Mouse (Mus musculus) kidney, adult 2 months (tissue): Measurements from ENCODE around the gene Tacc3. TPM values are rescaled to one million over a fixed set of nuclear protein-coding genes. Genes with fewer than 3 reads are reported as not detected.

Experiments
- DNase-seq: peaks from one replicate; pipeline ENCODE4 v3.0.0; 2021
- H3K27ac ChIP-seq: fragments of 200-500 bp; 2 replicates; pipeline ENCODE4 v1.5.1; 2012; ENCODE audit warnings: low read depth, low read length, control low read depth, inconsistent platforms; ENCODE audit not compliant: insufficient read depth
- H3K27me3 ChIP-seq: fragments of 200-500 bp; replicated peaks from 2 replicates; pipeline ENCODE4 v1.6.1; 2012; ENCODE audit warnings: mild to moderate bottlenecking, moderate library complexity, low read length, inconsistent platforms; ENCODE audit not compliant: control insufficient read depth, insufficient read depth
- H3K36me3 ChIP-seq: fragments of 200-500 bp; 2 replicates; pipeline ENCODE4 v1.6.1; 2012; ENCODE audit warnings: mild to moderate bottlenecking, moderate library complexity, low read length, inconsistent platforms; ENCODE audit not compliant: control insufficient read depth, insufficient read depth
- H3K4me1 ChIP-seq: fragments of 200-500 bp; 2 replicates; pipeline ENCODE4 v1.6.1; 2011; ENCODE audit warnings: low read length; ENCODE audit not compliant: control insufficient read depth, insufficient read depth
- H3K4me3 ChIP-seq: fragments of 200-500 bp; 2 replicates; pipeline ENCODE4 v1.5.1; 2011; ENCODE audit warnings: mild to moderate bottlenecking, low read depth, low read length, control low read depth; ENCODE audit not compliant: insufficient read depth
- CTCF ChIP-seq: fragments of 200-500 bp; conservative IDR thresholded peaks from 2 replicates; pipeline ENCODE4 v1.5.1; 2011; ENCODE audit warnings: low read depth, mild to moderate bottlenecking, control low read depth, low read length, moderate library complexity, mixed read lengths; ENCODE audit not compliant: insufficient read depth, insufficient read length
- POLR2A ChIP-seq: fragments of 200-500 bp; IDR thresholded peaks from one replicate; pipeline ENCODE4 v1.6.1; 2011; ENCODE audit warnings: low read depth, low read length, control low read depth
- WGBS: fragments of 180-500 bp; shearing (Covaris S2); methylation state at CpG from one replicate; pipeline ENCODE4 v1.1.7; 2018; 5-methylcytosine and 5-hydroxymethylcytosine counted together
- polyA plus RNA-seq: library from polyadenylated mRNA; depleted of rRNA; stranded (reverse); fragments of >200 nt; gene quantifications from 2 replicates; pipeline ENCODE4 v1.2.3, GENCODE M21; 2012

Tacc3 gene
- polyA plus RNA-seq, 1 experiment: 2.3 TPM

DNA sequence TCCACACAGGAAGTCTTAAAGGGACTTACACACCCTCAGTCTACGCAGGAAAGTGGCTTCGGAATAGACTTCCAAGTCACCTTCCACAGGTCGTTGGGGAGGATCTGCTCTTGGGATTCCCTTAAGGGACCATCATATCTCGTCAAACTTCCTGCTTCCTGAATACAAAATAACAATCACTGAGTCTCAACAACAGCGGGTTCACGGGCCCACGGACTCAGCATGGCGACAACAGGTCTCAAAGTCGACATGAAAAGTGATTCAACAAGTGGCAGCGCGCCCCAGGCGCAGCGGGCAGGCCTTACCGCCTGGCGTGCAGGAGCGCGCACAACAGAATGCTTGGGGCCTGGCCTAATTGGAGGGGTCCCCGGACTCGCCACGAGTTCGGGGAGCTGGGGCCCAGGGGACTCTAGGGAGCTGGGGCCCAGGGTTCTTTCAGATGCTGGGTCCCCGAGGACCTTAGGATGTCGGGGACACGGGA, 29.1 kb upstream of the Tacc3 start:
- Histone ChIP-seq H3K4me1 (peaks cover 6% of the 10 kb centered on the region; the same call in 1 of the 2 replicates), H3K27me3 (no peaks in the 10 kb centered on the region), H3K27ac (peak overlapping the region; percentile 78), H3K36me3 (no peaks in the 10 kb centered on the region), H3K4me3 (peak overlapping the region; percentile 93)
- WGBS: under 1% methylated on average over 24 of the region's 24 CpGs
- DNase-seq: peak; percentile 60
- TF ChIP-seq POLR2A (no peak), CTCF (no peak)

DNA sequence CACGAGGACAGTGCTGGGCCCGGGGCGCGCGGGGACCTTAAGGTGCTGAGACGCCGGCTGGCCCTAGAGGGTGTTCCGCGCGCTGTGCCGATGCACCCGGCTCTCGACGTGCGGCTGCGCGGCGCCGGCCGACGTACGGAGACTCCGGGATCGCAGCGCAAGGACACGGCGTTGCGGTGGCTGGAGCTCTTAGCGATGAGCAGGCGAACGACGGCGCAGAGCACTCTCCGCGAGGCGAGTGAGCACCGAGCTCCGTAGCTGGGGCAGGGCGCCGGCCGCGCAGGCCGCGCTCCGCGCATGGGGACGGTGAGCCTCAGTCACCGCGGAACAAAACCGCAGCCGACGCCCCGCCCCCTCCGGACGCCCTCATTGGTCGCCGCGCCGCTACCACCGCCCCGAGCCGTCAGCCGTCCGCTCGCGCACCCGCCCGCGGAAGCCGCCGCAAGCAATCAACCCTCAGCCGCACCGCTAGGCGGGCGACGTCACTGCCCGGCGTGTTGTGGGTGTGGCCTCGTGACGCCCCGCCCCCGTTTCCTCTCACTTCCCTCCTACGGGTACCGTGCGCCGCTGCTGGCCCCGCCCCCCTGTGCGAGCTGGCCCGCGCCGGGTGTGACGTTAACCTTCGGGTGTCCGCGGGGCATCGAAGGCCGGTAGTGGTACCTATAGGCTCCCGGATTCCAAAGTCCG, 28.5 kb upstream of the Tacc3 start, which contains the start of the genes Fam53a and Gm9903:
Gene Fam53a, minus strand, starts transcription at position 335 of the 687 bp plus-strand sequence.
Gene Gm9903, plus strand, starts transcription at position 625 of the 687 bp plus-strand sequence.
- peak within 1 kb of the TSS; percentile 93 for H3K4me3 ChIP-seq
- peaks cover 6% of the 10 kb centered on the region; the same call in 1 of the 2 replicates for H3K4me1 ChIP-seq
- TF ChIP-seq POLR2A (peak; percentile 94), CTCF (peak; percentile 21; the same call in 1 of the 2 replicates)
- peak; percentile 100 for DNase-seq
- no peaks in the 10 kb centered on the region for H3K36me3 ChIP-seq
- WGBS: under 1% methylated on average over 94 of the region's 99 CpGs
- no peaks in the 10 kb centered on the region for H3K27me3 ChIP-seq
- H3K27ac ChIP-seq: peak within 1 kb of the TSS; percentile 78

DNA sequence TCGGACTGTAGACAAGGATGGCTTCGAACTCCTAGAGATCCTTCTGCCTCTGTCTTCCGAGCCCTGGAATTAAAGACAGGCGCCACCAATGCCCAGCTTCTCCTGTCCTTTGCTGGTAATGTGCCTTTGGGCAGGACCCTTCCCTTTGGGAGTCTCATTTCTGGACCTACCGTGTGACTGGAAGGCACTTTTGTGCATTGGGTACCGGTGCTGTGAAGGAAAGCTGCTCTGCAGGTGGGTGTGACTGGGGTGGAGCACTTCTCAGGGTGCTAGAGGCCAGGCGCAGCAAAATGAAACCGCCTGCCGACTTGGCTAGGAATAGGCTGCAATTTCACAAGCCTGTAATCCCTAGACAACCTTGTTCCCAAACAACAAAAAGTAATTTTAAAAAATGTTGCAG, 27.9 kb upstream of the Tacc3 start:
- H3K4me3 ChIP-seq: peak overlapping the region; percentile 51
- peaks cover 6% of the 10 kb centered on the region; the same call in 1 of the 2 replicates for H3K4me1 ChIP-seq
- WGBS: 1% methylated on average over 9 of the region's 9 CpGs
- no peaks in the 10 kb centered on the region for H3K27me3 ChIP-seq
- no peak for TF ChIP-seq CTCF
- TF ChIP-seq POLR2A: no peak
- 0 out of 2 replicates have a peak overlapping the region, but pooled peaks have one; percentile 3 for H3K27ac ChIP-seq
- peak; percentile 52 for DNase-seq
- H3K36me3 ChIP-seq: no peaks in the 10 kb centered on the region

DNA sequence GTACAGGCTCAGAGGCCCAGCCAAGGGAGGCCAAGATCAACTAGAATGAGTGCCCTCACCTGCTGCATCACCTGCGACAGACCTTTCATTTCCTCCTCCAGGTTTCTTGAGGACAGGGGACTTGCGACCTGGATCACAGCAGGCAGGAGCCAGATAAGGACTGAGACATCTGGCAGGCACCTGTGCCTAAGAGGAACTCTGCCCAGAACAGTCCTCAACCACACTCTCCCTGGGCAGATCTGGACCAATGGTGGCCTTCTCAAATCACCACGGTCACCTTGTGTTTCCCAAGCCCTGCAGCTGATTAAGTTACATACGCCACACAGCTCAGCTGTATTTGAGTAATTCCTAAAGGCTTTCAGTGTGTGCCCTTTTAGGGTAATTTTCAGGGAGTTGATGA, 27.3 kb upstream of the Tacc3 start:
- Histone ChIP-seq H3K27me3 (no peaks in the 10 kb centered on the region), H3K4me3 (no peak overlapping the region), H3K4me1 (peaks cover 6% of the 10 kb centered on the region; the same call in 1 of the 2 replicates), H3K27ac (no peak overlapping the region), H3K36me3 (no peaks in the 10 kb centered on the region)
- 64% methylated on average over 4 of the region's 4 CpGs for WGBS
- DNase-seq: no peak
- no peak for TF ChIP-seq CTCF
- no peak for TF ChIP-seq POLR2A

DNA sequence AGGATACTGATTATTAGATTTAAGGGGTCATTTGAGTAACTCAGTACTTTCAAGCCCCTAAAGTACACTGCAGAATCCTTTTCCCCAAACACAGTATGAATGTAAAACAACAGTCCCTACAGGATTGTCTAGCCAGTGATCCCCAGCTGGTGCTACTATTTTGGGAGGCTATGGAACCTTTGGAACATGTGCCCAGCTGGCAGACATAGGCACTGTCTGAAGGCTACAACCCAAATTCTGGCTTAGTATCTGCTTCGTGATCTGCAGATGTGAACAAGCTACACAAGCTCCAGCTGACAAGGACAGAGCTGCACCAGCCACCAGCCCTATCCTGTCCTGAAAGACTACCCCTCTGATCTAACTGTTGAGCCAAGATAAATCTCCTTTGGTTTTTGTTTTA, 25.4 kb upstream of the Tacc3 start:
- no peaks in the 10 kb centered on the region for H3K36me3 ChIP-seq
- no peak for TF ChIP-seq CTCF
- TF ChIP-seq POLR2A: no peak
- H3K27ac ChIP-seq: no peak overlapping the region
- H3K4me1 ChIP-seq: peaks cover 6% of the 10 kb centered on the region; the same call in 1 of the 2 replicates
- no peaks in the 10 kb centered on the region for H3K27me3 ChIP-seq
- WGBS: 71% methylated on average over 1 of the region's 1 CpGs
- H3K4me3 ChIP-seq: no peak overlapping the region
- DNase-seq: no peak

DNA sequence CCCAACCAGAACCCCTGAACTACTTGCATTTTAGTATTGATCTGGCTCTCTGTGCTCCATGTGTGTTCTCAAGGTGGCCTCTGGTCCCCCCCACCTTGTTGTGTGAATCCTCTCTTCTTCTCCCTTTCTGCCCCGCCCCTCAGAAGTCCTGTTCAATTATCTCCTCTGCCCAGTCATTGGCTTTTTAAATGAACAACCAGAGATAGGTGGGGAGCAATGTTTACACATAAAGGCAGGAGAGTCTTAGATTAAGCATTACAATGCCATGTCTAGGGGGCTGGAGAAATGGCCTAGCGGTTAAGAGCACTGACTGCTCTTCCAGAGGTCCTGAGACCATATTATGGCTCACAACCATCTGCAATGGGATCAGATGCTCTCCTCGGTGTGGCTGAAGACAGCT, 22.6 kb upstream of the Tacc3 start:
- H3K4me1 ChIP-seq: no peaks in the 10 kb centered on the region
- H3K27me3 ChIP-seq: no peaks in the 10 kb centered on the region
- no peaks in the 10 kb centered on the region for H3K36me3 ChIP-seq
- no peak overlapping the region for H3K4me3 ChIP-seq
- no peak overlapping the region for H3K27ac ChIP-seq
- TF ChIP-seq POLR2A (no peak), CTCF (no peak)
- 94% methylated on average over 3 of the region's 3 CpGs for WGBS
- DNase-seq: no peak

DNA sequence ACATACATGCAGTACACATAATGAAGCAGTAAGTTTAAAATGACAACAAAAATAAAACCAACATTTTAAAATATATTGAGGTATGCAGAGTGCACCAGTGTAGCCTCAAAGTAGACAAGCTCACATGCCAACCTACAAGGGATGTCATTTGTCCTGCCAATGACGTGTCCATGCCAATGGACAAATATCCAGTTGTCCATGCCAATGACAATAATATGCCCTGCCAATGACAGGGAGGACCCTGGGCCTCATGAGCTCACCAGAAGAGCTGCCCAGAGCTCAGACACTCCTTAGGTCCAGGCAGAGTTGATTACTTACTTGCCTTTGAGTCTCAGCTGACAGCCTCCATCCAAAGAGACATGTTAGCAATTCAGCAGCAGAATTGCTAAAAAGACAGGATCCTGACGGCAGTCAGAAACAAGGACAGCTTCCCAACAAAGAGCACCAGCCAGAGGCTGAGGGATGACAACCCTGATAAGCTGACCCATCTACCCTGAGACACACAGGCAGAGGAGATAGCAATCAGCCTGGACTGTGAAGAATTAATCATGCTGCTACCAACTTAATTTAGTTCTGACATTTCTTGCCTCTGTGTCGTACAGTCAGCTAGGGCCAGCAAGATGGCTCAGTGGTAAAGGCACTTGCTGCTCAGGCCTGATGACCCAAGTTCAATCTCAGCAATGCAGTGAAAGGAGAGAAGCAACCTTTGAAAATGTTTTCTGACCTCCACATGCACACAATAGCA, 20.1 kb upstream of the Tacc3 start:
- no peak for TF ChIP-seq POLR2A
- TF ChIP-seq CTCF: no peak
- Histone ChIP-seq H3K27me3 (no peaks in the 10 kb centered on the region), H3K4me3 (no peak overlapping the region), H3K4me1 (no peaks in the 10 kb centered on the region), H3K36me3 (peaks cover 5% of the 10 kb centered on the region), H3K27ac (no peak overlapping the region)
- 76% methylated on average over 3 of the region's 3 CpGs for whole genome bisulfite sequencing
- no peak for DNase-seq
